Mouse (Mus musculus) gonadal fat pad, adult 2 months (tissue): ENCODE data around the gene Limk1. TPM values are rescaled to one million over a fixed set of nuclear protein-coding genes. Genes with fewer than 3 reads are reported as not detected.

Experiments
- DNase-seq: peaks from one replicate; pipeline ENCODE4 v3.0.0-alpha.2; 2012; ENCODE audit warnings: low read depth
- polyA plus RNA-seq: library from polyadenylated mRNA; depleted of rRNA; stranded (reverse); fragments of >200 nt; gene quantifications from 2 replicates; pipeline ENCODE4 v1.2.3, GENCODE M21; 2012; rRNA removed

Limk1 gene
- polyA plus RNA-seq, 1 experiment = 14.7 TPM

DNA sequence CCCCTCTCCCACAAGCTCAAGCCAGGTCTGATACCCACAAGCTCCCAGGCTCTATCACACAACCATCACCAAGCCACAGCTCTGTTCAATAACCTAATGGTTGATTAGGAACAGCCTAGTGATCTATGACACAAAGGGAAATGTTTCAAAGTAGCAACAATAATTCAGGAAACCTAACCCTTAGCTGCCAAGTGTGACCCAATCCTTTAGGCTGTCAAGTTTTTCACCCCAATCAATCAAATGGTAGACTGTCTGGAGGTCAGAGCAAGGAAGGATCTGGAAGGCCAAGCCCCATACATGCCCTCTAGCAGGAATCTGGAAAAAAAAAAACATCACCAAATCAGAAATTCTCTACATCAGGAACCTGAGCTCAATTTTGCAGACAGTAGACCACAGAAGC lies 57.6 kb downstream of the Limk1 start:
- no peak for DNase-seq

DNA sequence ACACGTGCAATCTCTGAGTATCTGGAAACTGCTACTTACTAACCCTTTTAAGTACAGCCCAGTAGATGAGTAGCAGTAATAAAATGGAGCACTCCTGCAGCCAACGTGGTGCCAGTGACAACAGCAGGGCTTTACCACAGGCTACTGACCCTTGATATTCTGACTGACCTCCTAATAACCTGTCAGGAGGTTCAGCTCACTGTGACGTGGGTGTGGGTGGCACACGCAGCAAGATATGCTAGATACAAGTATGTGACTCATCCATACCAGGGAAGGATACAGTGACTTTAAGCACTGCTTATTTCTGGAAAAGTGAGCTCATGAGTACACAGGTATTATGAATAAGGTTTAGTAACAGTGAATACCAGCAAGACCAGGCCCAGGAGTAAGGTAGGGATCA lies 58.9 kb downstream of the Limk1 start:
- DNase-seq = no peak

DNA sequence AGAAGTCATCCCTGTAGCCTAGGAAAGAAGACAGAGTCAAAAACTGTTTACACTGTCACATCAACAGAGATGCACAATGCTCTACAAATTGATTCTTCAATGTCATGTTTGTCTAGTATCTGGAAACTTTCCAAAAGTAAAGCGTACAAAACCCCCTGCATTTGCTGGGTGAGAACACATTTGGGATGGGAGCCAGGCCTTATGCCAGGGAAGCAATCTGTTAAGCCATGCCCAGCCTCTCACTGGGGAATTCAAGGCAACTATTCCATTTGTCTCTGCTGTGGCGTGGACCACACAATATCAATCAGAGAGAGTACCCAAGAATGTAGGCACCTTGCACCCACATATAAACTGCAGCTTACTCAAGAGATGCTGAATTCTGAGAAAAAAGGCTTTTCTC lies 66.3 kb downstream of the Limk1 start:
- DNase-seq = no peak

DNA sequence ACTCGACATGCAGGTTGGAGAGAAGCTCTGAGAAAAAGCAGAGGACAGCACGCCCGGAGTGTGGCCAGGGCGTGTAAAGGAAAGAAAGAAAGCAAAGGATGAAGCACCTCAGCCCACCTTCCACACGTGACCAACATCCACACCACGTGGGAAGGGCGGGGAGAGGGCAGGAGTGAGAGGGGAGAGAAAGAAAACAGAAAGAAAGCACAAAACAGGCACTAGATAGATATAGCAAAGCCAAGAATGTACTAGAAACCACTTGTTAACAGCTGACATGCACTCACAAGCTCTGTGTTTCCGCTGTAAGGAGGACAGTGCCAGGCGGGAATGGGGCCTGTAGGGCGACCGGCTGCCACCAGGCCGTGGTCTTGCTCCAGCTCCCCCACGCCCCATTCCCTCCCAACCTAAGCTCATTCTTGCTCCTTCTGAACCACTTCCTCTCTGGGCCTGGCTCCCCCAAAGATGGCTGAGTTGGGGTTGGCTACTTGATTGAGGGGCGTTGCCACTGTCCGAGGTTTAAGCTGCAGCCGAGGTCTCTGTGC lies 67.2 kb downstream of the Limk1 start:
- DNase-seq = no peak

DNA sequence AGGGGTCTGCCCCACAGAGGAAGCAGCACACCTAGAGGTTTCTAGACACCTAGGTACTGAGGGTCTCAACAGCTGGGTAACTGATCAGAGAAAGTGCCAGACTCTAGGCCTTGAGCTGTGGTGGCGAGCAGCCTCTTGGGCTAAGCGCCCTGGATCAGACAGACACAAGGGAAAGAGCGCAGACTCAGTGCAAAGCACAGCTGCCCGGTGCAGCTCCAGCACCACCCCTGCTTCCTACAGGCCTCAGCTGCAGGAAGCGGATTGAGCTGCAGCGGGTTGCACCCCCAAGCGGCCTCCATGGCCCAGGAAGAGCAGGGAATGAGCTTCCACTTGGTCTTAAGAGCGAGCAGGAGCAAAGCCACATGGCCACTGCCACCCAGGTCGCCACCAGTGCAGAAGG lies 67.9 kb downstream of the Limk1 start:
- DNase-seq = no peak

DNA sequence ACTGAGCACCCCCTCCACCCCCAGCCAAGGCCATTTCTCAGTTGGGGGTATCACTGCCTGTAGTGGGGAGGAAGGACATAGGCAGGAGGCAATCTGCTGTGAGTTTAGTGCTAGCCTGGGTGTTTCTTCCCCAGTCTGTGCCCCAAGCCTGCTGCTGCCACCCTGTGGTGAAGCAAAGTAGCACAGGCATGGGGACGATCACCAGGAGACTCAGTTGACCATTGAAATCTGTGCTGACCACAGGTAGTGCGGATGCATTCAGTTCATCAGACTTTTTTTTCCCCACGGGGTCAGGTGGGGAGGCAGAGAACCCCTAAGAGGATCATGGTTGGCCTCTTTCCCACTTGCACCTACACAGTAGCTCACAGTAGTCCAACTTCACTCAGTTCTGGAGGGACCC lies 71.3 kb downstream of the Limk1 start:
- no peak for DNase-seq

DNA sequence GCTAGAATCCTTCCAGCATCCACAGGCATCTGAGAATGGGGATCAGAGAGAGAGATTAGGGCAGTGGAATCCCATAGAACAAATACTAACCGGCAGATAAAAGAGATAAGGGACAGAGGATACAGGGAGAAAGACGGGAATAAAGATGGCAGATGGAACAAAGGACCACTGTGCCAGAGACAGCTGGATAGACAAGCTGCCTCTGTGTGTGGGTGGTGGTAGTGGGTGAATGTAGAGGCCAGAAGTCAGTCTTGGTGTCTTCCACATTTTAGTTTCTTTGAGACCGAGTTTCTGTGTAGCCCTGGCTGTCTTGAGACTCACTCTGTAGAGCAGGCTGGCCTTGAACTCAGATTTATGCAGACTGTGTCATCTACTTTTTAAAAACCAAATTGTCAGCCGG lies 72.6 kb downstream of the Limk1 start:
- DNase-seq = no peak

DNA sequence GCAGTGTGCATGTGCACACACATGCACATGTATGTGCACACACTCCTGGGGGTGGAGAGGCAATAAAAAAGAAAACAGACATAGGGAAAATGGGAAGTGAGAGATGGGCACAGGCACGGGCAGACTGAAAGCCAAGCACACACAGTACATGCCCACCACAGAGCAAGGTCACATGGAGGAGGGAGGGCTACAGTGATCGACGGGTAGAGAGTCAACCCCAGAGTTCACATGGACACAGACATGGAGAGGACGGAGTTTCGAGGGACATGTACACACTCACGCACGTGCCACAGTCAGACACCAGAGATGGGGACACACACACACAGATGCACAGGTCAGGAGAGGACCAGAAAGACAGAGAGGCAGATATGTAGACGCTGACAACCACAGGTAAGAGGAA lies 73.0 kb downstream of the Limk1 start:
- DNase-seq = no peak

DNA sequence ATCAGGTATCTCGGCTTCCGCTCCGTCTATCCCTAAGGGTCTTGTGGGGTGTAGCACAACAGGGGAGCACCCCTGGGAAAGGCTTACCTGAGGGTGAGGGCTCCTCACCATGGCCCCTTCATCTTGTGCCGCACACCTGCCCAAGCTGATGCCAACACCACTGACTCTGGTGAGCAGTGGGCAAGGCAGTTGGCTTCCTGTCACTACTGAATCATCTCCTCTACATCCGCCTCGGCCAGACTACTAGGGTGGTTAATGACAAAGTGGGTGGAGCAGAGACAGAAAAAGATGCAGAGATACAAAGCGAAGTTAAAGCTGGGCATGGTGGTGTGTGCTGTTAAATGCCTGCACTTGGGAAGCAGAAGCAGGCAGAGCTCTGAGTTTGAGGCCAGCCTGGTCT lies 73.6 kb downstream of the Limk1 start, which contains the start of gene Lat2:
Gene Lat2 (minus strand): TSS at position 224 of the 400 bp plus-strand sequence.
- no peak for DNase-seq

DNA sequence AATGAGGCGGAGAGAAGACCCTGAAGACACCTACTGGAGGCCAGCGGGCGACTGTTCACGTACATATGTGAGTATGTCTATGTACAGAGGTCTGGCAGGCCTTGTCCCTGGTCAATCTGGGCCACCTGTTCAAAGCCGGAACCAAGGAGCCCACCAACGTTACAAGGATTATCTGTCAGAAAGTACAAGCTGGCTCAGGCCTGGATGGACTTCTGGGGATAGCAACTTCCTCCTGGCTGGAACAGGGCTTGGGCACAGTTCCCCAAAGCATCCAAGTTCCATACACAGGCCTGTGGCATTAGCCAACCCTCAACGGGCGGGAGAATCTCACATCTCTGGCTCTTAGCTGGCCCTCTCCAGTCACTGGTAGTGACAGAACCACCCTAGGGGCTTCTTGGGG lies 74.1 kb downstream of the Limk1 start:
- no peak for DNase-seq

DNA sequence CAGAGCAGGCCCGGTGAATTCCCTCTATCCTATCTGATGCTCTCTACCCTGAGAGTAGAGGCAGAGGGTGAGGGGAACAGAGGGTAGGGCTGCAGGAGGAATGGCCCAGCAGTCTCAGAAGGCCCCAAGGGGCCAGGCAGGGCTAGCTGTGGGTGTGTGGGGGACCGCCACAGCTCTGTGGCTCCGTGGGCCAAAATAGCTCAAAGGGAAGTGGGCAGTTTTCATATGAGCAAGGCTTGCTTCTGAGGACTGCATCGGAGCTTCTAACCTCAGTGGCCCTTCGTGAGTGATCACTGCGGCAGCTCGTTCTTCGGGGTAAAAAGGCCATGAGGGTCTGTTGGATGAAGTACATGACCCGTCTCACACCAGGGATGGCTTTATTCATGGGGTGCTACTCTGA lies 74.7 kb downstream of the Limk1 start:
- no peak for DNase-seq

DNA sequence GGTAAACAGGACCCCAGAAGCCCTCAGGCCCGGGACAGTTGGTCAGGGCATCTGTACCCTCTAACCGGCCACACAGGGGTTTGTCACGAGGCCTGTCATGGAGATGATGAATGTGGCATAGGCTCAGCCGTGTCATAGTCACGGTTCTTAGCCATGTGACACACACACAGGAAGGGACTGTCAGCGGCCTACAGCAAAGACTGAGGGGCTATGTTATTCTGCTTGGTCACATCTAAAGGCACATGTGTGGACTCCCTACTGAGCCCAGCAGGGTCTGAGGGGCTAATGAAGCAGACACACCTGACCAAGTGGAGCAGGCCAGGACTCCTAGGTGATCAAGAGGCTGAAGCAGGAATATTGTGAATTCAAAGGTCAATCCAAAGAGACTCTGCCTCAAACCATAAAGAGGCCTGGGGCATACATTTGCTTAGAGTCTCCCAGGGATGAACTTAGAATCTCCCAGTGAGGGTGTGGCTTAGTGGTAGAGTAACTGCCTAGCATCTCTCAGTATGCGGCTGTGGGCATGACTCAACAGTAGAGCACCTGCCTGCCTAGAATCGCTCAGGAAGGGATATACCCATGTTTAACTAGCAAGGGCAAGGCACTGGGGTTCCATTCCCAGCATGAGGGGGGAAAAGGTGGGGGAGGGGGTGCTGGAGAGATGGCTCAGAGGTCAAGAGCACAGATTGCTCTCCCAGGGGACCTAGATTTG lies 76.4 kb downstream of the Limk1 start:
- no peak for DNase-seq

DNA sequence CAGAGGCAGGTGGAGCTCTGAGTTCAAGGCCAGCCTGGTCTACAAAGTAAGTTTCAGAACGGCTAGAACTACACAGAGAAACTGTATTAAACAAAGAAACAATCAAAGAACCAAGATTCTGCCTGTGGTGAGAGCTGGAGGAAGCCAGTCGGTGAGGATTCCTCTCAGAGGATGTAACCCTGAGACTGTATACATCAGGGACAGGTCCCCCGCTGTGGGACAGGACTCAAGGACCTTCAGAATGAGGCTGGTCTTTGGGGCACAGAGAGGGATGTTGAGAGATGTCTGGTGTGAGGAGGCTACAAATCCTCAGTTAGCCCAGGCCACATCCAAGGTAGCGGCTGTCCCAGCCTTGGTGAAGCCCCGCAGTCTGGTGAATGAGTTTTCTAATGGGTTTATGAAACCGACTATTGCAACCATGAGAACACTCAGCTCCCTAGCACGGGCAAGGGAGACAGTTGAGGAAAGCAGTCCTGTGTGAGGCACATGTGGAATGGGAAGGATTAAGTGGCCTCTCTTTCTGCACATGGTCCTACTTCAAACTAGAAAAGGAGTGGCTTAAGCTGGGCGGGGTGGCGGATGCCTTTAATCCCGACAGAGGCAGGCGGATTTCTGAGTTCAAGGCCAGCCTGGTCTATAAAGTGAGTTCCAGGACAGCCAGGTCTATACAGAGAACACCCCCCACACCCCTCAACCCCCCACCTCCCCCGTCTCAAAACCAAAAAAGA lies 78.3 kb downstream of the Limk1 start:
- no peak for DNase-seq

DNA sequence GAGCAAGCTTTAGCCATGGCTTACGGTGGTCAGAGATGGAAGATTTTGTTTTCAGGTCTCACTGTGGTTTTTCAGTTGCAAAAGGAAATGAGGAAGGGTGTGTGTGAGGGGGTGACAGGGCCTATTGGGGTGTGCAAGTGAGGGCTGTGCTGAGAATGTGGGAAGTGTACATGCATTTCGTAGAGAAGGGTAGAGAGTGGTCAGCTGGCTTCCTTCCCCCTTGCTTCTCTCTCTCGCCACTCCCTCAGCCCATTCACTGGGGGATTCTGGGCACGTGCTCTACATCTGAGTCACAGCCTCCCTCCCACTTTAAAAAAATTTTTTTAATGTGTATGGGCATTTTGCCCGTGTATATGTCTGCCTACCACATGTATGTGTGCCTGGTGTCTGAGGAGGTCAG lies 81.3 kb downstream of the Limk1 start:
- DNase-seq = no peak

DNA sequence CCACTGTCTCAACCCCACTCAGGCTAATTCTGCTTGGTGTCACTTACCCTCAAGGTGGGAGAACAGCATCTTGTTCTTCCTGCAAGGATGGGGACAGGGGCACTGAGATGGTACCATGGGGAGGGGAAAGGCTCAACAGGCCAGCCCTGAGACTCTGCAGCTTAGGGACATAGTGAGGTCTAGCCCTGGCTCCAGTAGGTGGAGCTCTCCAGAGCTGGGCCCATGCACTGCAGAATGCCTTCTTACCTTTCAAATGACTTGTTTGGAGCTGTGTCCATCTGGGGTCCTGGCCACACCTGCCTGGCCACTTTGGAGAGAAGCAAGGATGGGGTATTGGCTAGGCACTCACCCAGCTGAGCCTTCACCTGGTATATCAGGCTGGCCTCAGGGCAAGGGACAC lies 82.1 kb downstream of the Limk1 start:
- DNase-seq = no peak

Other genes starting within 250 kb of the Limk1 start
- 55.4 and 65.5 TPM in 2 replicates for gene Gtf2ird1, start 231.9 kb downstream of the Limk1 start, polyA plus RNA-seq
- gene Clip2, start 136.2 kb downstream of the Limk1 start, polyA plus RNA-seq = 12.8 and 14.6 TPM in 2 replicates
- gene Syna, start 128.4 kb downstream of the Limk1 start, polyA plus RNA-seq = 0.59 and 1.1 TPM in 2 replicates
- 49.8 and 58.1 TPM in 2 replicates for gene Rfc2, start 107.2 kb downstream of the Limk1 start, polyA plus RNA-seq
- gene Lat2, start 73.6 kb downstream of the Limk1 start, polyA plus RNA-seq = 3.9 and 6.2 TPM in 2 replicates
- 183 and 208 TPM in 2 replicates for gene Eif4h, start 49.1 kb downstream of the Limk1 start, polyA plus RNA-seq
- 147 and 182 TPM in 2 replicates for gene Eln, start 58.7 kb upstream of the Limk1 start, polyA plus RNA-seq
- gene Tmem270, start 218.1 kb upstream of the Limk1 start, polyA plus RNA-seq = 1.4 and 1.9 TPM in 2 replicates
- 0.23 TPM in 1 of 2 replicates, not detected in the other for gene Cldn13, start 226.9 kb upstream of the Limk1 start, polyA plus RNA-seq
- gene Mettl27, start 243.8 kb upstream of the Limk1 start, polyA plus RNA-seq = 52.6 and 54.8 TPM in 2 replicates